ENCODE assay signal across 15 mouse cellular contexts in the genomic region with DNA sequence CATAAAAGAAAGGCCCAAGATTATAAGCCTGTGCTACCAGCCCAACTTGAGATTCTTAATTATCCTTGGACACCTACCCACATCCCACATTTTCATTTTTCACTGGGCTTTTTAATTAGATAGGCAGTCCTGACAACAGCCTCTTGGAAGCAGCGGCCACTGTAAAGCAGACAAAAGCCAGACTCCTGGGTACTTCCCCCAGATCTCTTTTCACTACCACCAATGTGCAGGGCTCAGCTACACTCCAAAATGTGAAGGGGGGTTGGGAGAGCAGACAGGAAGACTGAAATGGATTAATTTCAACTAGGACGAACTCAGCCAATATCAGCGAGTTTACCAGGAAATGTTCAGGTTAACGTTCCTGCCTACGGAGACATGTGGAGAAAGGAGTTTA.
DNase-seq lines count a peak whose midpoint lies in the region; ATAC-seq and TF ChIP-seq lines count a peak whose summit lies in the region.
"Had no signal": no experiment of that assay in that cellular context is flagged by ENCODE, and none has a peak within 500 bp of the region (broad histone marks: within the 10 kb centered on the region; RNA-seq: fewer than 3 reads in every experiment).

No protein-coding gene starts in this region.

- peak overlapping the region; percentile 83; the same call in 1 of the 2 replicates for H3K27ac ChIP-seq in heart, embryonic 10.5 days
- H3K27ac ChIP-seq in lung, embryonic 15.5 days, result peak overlapping the region; percentile 63; the same call in 1 of the 2 replicates
- H3K27ac ChIP-seq in lung, postnatal 0 days (ENCODE audit: low read length), result no peak overlapping the region
- no peak overlapping the region for H3K27ac ChIP-seq in forebrain, embryonic 16.5 days (ENCODE audit: low read length)
- peak overlapping the region; percentile 81 for H3K27ac ChIP-seq in stomach, postnatal 0 days (replicated peaks)
- H3K27ac ChIP-seq: embryonic facial prominence, embryonic 15.5 days; hindbrain, postnatal 0 days; liver, embryonic 12.5 days; midbrain, embryonic 12.5 days had no signal

- 49% methylated on average over 5 of the region's 5 CpGs for WGBS in heart, embryonic 10.5 days
- WGBS in lung, embryonic 15.5 days, result 67% methylated on average over 5 of the region's 5 CpGs
- 82% methylated on average over 5 of the region's 5 CpGs for WGBS in lung, postnatal 0 days
- 35% methylated on average over 5 of the region's 5 CpGs for WGBS in forebrain, embryonic 16.5 days
- 41% methylated on average over 5 of the region's 5 CpGs for WGBS in stomach, postnatal 0 days

- no peak overlapping the region for H3K4me3 ChIP-seq in heart, embryonic 10.5 days
- no peak overlapping the region for H3K4me3 ChIP-seq in lung, embryonic 15.5 days
- no peak overlapping the region for H3K4me3 ChIP-seq in lung, postnatal 0 days (ENCODE audit: low read depth, low read length)
- no peak overlapping the region for H3K4me3 ChIP-seq in forebrain, embryonic 16.5 days (replicated peaks; ENCODE audit: low read length)
- no peak overlapping the region for H3K4me3 ChIP-seq in stomach, postnatal 0 days (ENCODE audit: low read depth, low read length)
- H3K4me3 ChIP-seq: embryonic facial prominence, embryonic 15.5 days; liver, embryonic 12.5 days; midbrain, embryonic 12.5 days; myocyte had no signal

- H3K27me3 ChIP-seq in heart, embryonic 10.5 days (ENCODE audit: insufficient read depth, poor library complexity, severe bottlenecking), result no peaks in the 10 kb centered on the region
- no peaks in the 10 kb centered on the region for H3K27me3 ChIP-seq in lung, embryonic 15.5 days
- no peaks in the 10 kb centered on the region for H3K27me3 ChIP-seq in lung, postnatal 0 days (replicated peaks; ENCODE audit: insufficient read depth, low read length)
- H3K27me3 ChIP-seq in forebrain, embryonic 16.5 days (replicated peaks; ENCODE audit: control insufficient read depth, insufficient read depth, low read length), result no peaks in the 10 kb centered on the region
- no peaks in the 10 kb centered on the region for H3K27me3 ChIP-seq in stomach, postnatal 0 days (ENCODE audit: control insufficient read depth, insufficient read depth, low read length)
- H3K27me3 ChIP-seq: embryonic facial prominence, embryonic 15.5 days; liver, embryonic 12.5 days; midbrain, embryonic 12.5 days had no signal

- ATAC-seq in lung, embryonic 15.5 days (ENCODE audit: borderline replicate concordance, extremely low read depth, low FRiP score, low TSS enrichment), result no peak
- no peak for ATAC-seq in lung, postnatal 0 days
- peak; percentile 55; the same call in 1 of the 2 replicates for ATAC-seq in forebrain, embryonic 16.5 days
- ATAC-seq in stomach, postnatal 0 days (ENCODE audit: low FRiP score, low TSS enrichment), result no peak
- ATAC-seq: hindbrain, postnatal 0 days; liver, embryonic 12.5 days had no signal

- H3K4me1 ChIP-seq in heart, embryonic 10.5 days, result peaks cover 52% of the 10 kb centered on the region
- H3K4me1 ChIP-seq in lung, embryonic 15.5 days, result peaks cover 35% of the 10 kb centered on the region
- peaks cover 8% of the 10 kb centered on the region for H3K4me1 ChIP-seq in lung, postnatal 0 days (ENCODE audit: insufficient read depth, low read depth, low read length)
- H3K4me1 ChIP-seq in forebrain, embryonic 16.5 days (replicated peaks; ENCODE audit: control insufficient read depth, insufficient read depth, low read length), result peaks cover 6% of the 10 kb centered on the region
- H3K4me1 ChIP-seq in stomach, postnatal 0 days (replicated peaks; ENCODE audit: control insufficient read depth, insufficient read depth), result peaks cover 3% of the 10 kb centered on the region; the same call in 1 of the 2 replicates

- TF ChIP-seq EP300 in lung, postnatal 0 days (IDR thresholded peaks at IDR 0.05), result no peak
- no peak for TF ChIP-seq EP300 in stomach, postnatal 0 days (optimal IDR thresholded peaks at IDR 0.05)

- DNase-seq in heart, embryonic 10.5 days (ENCODE audit: low spot score), result peak; percentile 66
- DNase-seq in heart, postnatal 10 days, result no peak
- no peak for DNase-seq in lung, postnatal 0 days (ENCODE audit: low spot score)
- no peak for DNase-seq in stomach, postnatal 0 days (ENCODE audit: low spot score)
- DNase-seq in spleen, postnatal 14 days (ENCODE audit: low spot score in 2 of 2), result no peak
- DNase-seq: cerebellum, adult 2 months; layer of hippocampus, postnatal 36 days; left cerebral cortex, postnatal 4 days had no signal

- TF ChIP-seq CTCF in lung, postnatal 0 days (IDR thresholded peaks at IDR 0.05), result no peak
- TF ChIP-seq CTCF in stomach, postnatal 0 days (IDR thresholded peaks at IDR 0.05; ENCODE audit: low read depth), result no peak

- H3K9ac ChIP-seq in lung, embryonic 15.5 days, result no peak overlapping the region
- no peak overlapping the region for H3K9ac ChIP-seq in lung, postnatal 0 days (replicated peaks; ENCODE audit: low read depth)
- no peak overlapping the region for H3K9ac ChIP-seq in forebrain, embryonic 16.5 days (replicated peaks; ENCODE audit: low read depth, low read length)
- no peak overlapping the region for H3K9ac ChIP-seq in stomach, postnatal 0 days (ENCODE audit: low read length)
- H3K9ac ChIP-seq: embryonic facial prominence, embryonic 15.5 days; liver, embryonic 12.5 days; midbrain, embryonic 12.5 days had no signal

- no peaks in the 10 kb centered on the region for H3K36me3 ChIP-seq in heart, embryonic 10.5 days
- H3K36me3 ChIP-seq in lung, embryonic 15.5 days, result 0 out of 2 replicates have a peak, but pooled peaks cover 2% of the 10 kb centered on the region
- H3K36me3 ChIP-seq in lung, postnatal 0 days (ENCODE audit: insufficient read depth, low read length), result no peaks in the 10 kb centered on the region
- H3K36me3 ChIP-seq in forebrain, embryonic 16.5 days (ENCODE audit: control insufficient read depth, insufficient read depth), result no peaks in the 10 kb centered on the region
- no peaks in the 10 kb centered on the region for H3K36me3 ChIP-seq in stomach, postnatal 0 days (ENCODE audit: control insufficient read depth, insufficient read depth, low read length)
- H3K36me3 ChIP-seq: embryonic facial prominence, embryonic 15.5 days; liver, embryonic 12.5 days; midbrain, embryonic 12.5 days had no signal

- no peaks in the 10 kb centered on the region for H3K9me3 ChIP-seq in heart, embryonic 10.5 days
- H3K9me3 ChIP-seq in lung, embryonic 15.5 days, result no peaks in the 10 kb centered on the region
- H3K9me3 ChIP-seq in lung, postnatal 0 days (ENCODE audit: low read length), result no peaks in the 10 kb centered on the region
- no peaks in the 10 kb centered on the region for H3K9me3 ChIP-seq in forebrain, embryonic 16.5 days (ENCODE audit: control insufficient read depth, low read length)
- H3K9me3 ChIP-seq in stomach, postnatal 0 days (ENCODE audit: control insufficient read depth, low read length), result no peaks in the 10 kb centered on the region
- H3K9me3 ChIP-seq: embryonic facial prominence, embryonic 15.5 days; liver, embryonic 12.5 days; midbrain, embryonic 12.5 days had no signal

- H3K4me2 ChIP-seq in lung, embryonic 15.5 days, result no peak overlapping the region
- no peak overlapping the region for H3K4me2 ChIP-seq in lung, postnatal 0 days (replicated peaks; ENCODE audit: low read depth, low read length)
- no peak overlapping the region for H3K4me2 ChIP-seq in forebrain, embryonic 16.5 days (ENCODE audit: low read length)
- H3K4me2 ChIP-seq in stomach, postnatal 0 days (replicated peaks; ENCODE audit: low read depth), result no peak overlapping the region
- H3K4me2 ChIP-seq: embryonic facial prominence, embryonic 15.5 days; liver, embryonic 12.5 days; midbrain, embryonic 12.5 days had no signal

- intact Hi-C loops in heart, postnatal 10 days (cut with DNase I), result loop anchor here (5.0 kb wide), 1 partner anchor 33 kb away; no protein-coding TSS in a partner anchor

Comparison
In these comparisons a context has a peak if more than half of its experiments do, and no peak if none do; other contexts are left out.
1. H3K27ac ChIP-seq: peak in heart, embryonic 10.5 days (single experiment), lung, embryonic 15.5 days (single experiment) and stomach, postnatal 0 days (single experiment); none in lung, postnatal 0 days (single experiment) and forebrain, embryonic 16.5 days (single experiment).